Mouse (Mus musculus) effector memory CD4-positive, alpha-beta T cell, adult 7 months (primary cell): Measurements from ENCODE around the gene Casc3. TPM values are rescaled to one million over a fixed set of nuclear protein-coding genes. Genes with fewer than 3 reads are reported as not detected.

Experiments used
- polyA plus RNA-seq: library from polyadenylated mRNA; unstranded; fragments of 100-300 nt; shearing (Covaris generic); gene quantifications from one replicate; pipeline ENCODE4 v1.2.1, GENCODE M21; 2017

The Casc3 gene
- polyA plus RNA-seq = 81.7 TPM

GRCm38 (mm10) chr11:98804605-98805004 is at the start of gene Casc3:
Gene Casc3, plus strand, starts transcription at chr11:98804905.

DNA sequence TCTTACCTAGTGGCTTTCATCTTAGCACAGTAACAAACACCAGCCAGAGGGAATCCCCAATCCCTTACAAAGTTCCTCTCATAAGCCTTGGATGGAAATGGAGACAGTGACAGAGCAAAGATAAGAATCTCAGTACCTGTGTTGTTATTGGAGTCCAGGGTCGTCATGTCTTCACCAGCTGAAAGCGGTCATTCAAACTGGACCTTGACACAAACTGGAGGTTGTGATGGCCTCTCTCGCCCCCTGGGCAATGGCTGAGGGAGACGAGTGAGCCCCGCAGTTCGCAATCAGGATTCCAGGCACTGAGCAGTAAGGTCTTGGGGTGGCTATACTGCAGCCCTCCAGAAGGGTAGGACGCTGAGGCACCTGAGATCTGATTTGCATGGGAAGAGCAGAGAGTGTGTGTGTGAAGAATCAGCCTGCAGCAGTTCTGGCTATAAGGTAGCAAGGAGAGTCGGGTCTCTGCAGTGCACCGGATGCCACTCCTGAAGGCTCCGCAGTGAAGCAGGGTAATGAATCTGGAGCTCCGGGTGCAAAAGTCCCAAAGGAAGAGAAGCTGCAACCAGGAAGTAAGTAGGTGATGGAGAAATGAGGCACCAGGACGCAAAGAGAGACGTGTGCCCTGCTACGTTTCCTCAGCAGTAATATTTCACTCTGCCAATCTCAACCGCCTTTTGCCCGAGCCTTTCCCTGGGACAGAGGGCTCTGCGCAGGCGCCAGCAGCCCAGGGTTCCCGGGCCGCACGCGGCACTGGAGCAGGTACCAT is 29.9 kb upstream of the Casc3 start, which contains the start of gene Nr1d1:
Gene Nr1d1, minus strand, starts transcription at position 752 of the 766 bp plus-strand sequence.

DNA sequence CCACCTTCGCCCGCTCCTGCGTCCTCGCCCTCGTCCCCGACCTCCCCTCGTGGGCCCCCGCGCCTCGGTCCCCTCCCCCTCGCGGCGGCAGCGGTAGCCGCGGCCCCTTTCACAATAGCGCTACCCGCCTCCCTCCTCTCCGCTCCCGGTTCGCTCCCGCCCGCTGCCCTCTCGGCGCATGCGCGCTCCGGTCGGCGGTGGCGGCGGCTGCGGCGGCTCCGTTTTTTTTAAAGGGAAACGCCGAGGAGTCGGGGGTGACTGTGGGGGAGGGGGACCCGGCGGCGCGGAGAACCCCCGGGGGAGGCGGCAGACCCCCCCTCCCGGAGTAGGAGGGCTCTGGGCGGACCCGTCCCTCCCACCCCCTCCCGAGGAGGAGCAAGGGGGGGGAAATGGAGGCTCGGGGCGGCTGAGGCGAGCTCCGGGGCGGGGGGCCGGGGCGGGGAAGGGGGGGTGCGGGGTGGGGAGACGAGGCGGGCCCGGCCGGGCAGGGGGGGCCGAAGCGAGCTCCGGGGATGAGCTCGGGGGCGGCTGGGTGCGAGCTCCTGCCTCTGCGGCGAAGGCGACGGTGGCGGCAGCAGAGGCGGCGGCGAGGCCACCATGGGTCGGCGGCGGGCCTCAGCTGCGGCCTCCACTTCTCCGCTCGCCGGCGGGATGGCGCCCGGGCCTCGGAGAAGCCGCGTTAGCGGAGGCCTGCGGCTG is 9.5 kb upstream of the Casc3 start, which contains the start of gene Msl1:
Gene Msl1, plus strand, starts transcription at position 502 of the 699 bp plus-strand sequence.

DNA sequence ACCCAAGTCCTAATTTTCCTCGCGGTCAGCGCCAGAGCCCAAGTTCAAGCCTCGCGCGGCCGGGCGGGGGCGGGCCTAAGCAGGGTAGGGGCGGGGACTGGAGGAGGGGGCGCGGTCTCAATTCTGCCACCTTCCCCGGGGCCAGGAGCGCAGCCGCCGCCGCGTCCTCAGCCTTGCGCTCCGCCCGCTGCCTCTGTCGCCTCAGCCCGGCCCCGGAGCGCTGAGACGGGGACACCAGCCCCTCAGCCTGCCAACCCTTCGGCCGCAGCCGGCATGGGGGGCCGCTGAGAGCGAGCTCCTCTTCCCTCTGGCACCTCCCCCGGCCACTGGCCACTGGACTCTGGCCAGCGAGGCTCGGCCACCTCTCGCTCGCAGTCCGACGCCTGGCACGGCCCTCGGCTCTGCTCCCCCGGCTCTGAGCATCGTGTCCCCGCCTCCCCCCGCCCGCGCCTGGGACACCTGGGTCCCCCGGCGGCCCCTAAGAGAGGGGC is 32.0 kb downstream of the Casc3 start, which contains the start of gene Rapgefl1:
Gene Rapgefl1, plus strand, starts transcription at position 135 of the 491 bp plus-strand sequence.

GRCm38 (mm10) chr11:98863028-98863750 is 58.5 kb downstream of the Casc3 start, which contains the start of gene Wipf2:
Gene Wipf2, plus strand, starts transcription at chr11:98863638.

Other genes with a start within 250 kb of the Casc3 start
- 45.7 TPM for gene Ormdl3, start 217.5 kb upstream of the Casc3 start, polyA plus RNA-seq
- gene Lrrc3c, start 206.6 kb upstream of the Casc3 start, polyA plus RNA-seq = not detected
- 2.6 TPM for gene Gm12355, start 179.2 kb upstream of the Casc3 start, polyA plus RNA-seq
- not detected for gene Gsdma3, start 178.5 kb upstream of the Casc3 start, polyA plus RNA-seq
- 0.93 TPM for gene Gsdma2, start 158.1 kb upstream of the Casc3 start, polyA plus RNA-seq
- not detected for gene Gsdma, start 140.6 kb upstream of the Casc3 start, polyA plus RNA-seq
- gene Psmd3, start 122.4 kb upstream of the Casc3 start, polyA plus RNA-seq = 103 TPM
- not detected for gene Csf3, start 103.6 kb upstream of the Casc3 start, polyA plus RNA-seq
- gene Med24, start 75.5 kb upstream of the Casc3 start, polyA plus RNA-seq = 36.1 TPM
- gene Thra, start 64.3 kb upstream of the Casc3 start, polyA plus RNA-seq = 3.1 TPM
- 12.2 TPM for gene Nr1d1, start 29.6 kb upstream of the Casc3 start, polyA plus RNA-seq
- 16.8 TPM for gene Msl1, start 9.4 kb upstream of the Casc3 start, polyA plus RNA-seq
- not detected for gene Rapgefl1, start 31.9 kb downstream of the Casc3 start, polyA plus RNA-seq
- gene Wipf2, start 58.7 kb downstream of the Casc3 start, polyA plus RNA-seq = 3.4 TPM
- not detected for gene Cdc6, start 102.9 kb downstream of the Casc3 start, polyA plus RNA-seq
- 61.3 TPM for gene Rara, start 122.9 kb downstream of the Casc3 start, polyA plus RNA-seq
- not detected for gene Gjd3, start 178.1 kb downstream of the Casc3 start, polyA plus RNA-seq
- 4.9 TPM for gene Top2a, start 219.3 kb downstream of the Casc3 start, polyA plus RNA-seq
- gene Igfbp4, start 236.3 kb downstream of the Casc3 start, polyA plus RNA-seq = not detected